Mouse (Mus musculus) lung, postnatal 0 days (tissue): Measurements from ENCODE around the gene Oas1d. TPM values are rescaled to one million over a fixed set of nuclear protein-coding genes. Genes with fewer than 3 reads are reported as not detected.

Experiments
- ATAC-seq: fragments of 200-750 bp; cut with Nextera tagmentation; 2 replicates; pipeline ENCODE4 v1.8.0; 2017; ENCODE audit warnings: moderate library complexity
- DNase-seq: peaks from one replicate; pipeline ENCODE4 v3.0.0-alpha.2; 2016; ENCODE audit warnings: low spot score
- H3K27ac ChIP-seq: fragments of 300-500 bp; sonication (generic); 2 replicates; pipeline ENCODE4 v1.5.1; 2014; ENCODE audit warnings: antibody characterized with exemption, mild to moderate bottlenecking, low read length, mixed read lengths
- H3K27me3 ChIP-seq: fragments of 300-500 bp; sonication (generic); replicated peaks from 2 replicates; pipeline ENCODE4 v1.6.1; 2014; ENCODE audit warnings: low read length, mixed read lengths; ENCODE audit not compliant: insufficient read depth
- H3K36me3 ChIP-seq: fragments of 300-500 bp; sonication (generic); 2 replicates; pipeline ENCODE4 v1.6.1; 2014; ENCODE audit warnings: low read length, mixed read lengths; ENCODE audit not compliant: insufficient read depth
- H3K4me1 ChIP-seq: fragments of 300-500 bp; sonication (generic); 2 replicates; pipeline ENCODE4 v1.6.1; 2014; ENCODE audit warnings: antibody characterized with exemption, low read depth, low read length, mixed read lengths; ENCODE audit not compliant: insufficient read depth
- H3K4me2 ChIP-seq: fragments of 300-500 bp; sonication (generic); replicated peaks from 2 replicates; pipeline ENCODE4 v1.6.1; 2014; ENCODE audit warnings: low read depth, mild to moderate bottlenecking, low read length, moderate library complexity, mixed read lengths
- H3K4me3 ChIP-seq: fragments of 300-500 bp; sonication (generic); 2 replicates; pipeline ENCODE4 v1.5.1; 2014; ENCODE audit warnings: low read depth, low read length
- H3K9ac ChIP-seq: fragments of 300-500 bp; sonication (generic); replicated peaks from 2 replicates; pipeline ENCODE4 v1.6.1; 2014; ENCODE audit warnings: low read depth, mild to moderate bottlenecking
- H3K9me3 ChIP-seq: fragments of 300-500 bp; sonication (generic); 2 replicates; pipeline ENCODE4 v1.6.1; 2016; ENCODE audit warnings: low read length, mixed read lengths
- CTCF ChIP-seq: IDR thresholded peaks from 2 replicates; pipeline ENCODE4 v1.5.1; 2016; ENCODE audit warnings: antibody characterized with exemption, mild to moderate bottlenecking
- EP300 ChIP-seq: IDR thresholded peaks from 2 replicates; pipeline ENCODE4 v1.6.1; 2016; ENCODE audit warnings: antibody characterized with exemption, mild to moderate bottlenecking, control low read depth
- WGBS: fragments of 180-500 bp; shearing (Covaris S2); extraction: QIAGEN DNeasy Blood & Tissue Kit; methylation state at CpG from one replicate; pipeline ENCODE4 v1.1.7; 2014; 5-methylcytosine and 5-hydroxymethylcytosine counted together
- polyA plus RNA-seq: library from polyadenylated mRNA; unstranded; fragments of >200 nt; fragmentation: Nextera tagmentation; extraction: Ambion mirVana; gene quantifications from 2 replicates; pipeline ENCODE4 v1.2.1, GENCODE M21; 2015

The Oas1d gene
- polyA plus RNA-seq, 1 experiment from 2014 or later, result not detected

- WGBS, result 0% methylated on average over 1 of the region's 1 CpGs
- H3K4me3 ChIP-seq, result no peak overlapping the region
- no peak for TF ChIP-seq EP300
- peak; percentile 39 for TF ChIP-seq CTCF
- H3K4me2 ChIP-seq, result no peak overlapping the region
- ATAC-seq (no peak), DNase-seq (no peak)
- no peaks in the 10 kb centered on the region for H3K9me3 ChIP-seq
- H3K4me1 ChIP-seq, result no peaks in the 10 kb centered on the region
- no peak overlapping the region for H3K9ac ChIP-seq
- H3K27me3 ChIP-seq, result no peaks in the 10 kb centered on the region
- no peaks in the 10 kb centered on the region for H3K36me3 ChIP-seq
- no peak overlapping the region for H3K27ac ChIP-seq
Measured at GRCm38 (mm10) chr5:120927036-120927435, 12.7 kb downstream of the Oas1d start.

GRCm38 (mm10) chr5:120933966-120934365 is 19.6 kb downstream of the Oas1d start:
- H3K4me1 ChIP-seq, result no peaks in the 10 kb centered on the region
- no peak overlapping the region for H3K9ac ChIP-seq
- WGBS, result 23% methylated on average over 5 of the region's 5 CpGs
- H3K4me2 ChIP-seq, result no peak overlapping the region
- H3K27me3 ChIP-seq, result no peaks in the 10 kb centered on the region
- no peak overlapping the region for H3K4me3 ChIP-seq
- H3K9me3 ChIP-seq, result no peaks in the 10 kb centered on the region
- H3K36me3 ChIP-seq, result no peaks in the 10 kb centered on the region
- H3K27ac ChIP-seq, result no peak overlapping the region
- TF ChIP-seq CTCF, result no peak
- no peak for TF ChIP-seq EP300
- no peak for DNase-seq
- no peak for ATAC-seq

GRCm38 (mm10) chr5:120937841-120938240 is 23.5 kb downstream of the Oas1d start:
- ATAC-seq, result no peak
- no peak for DNase-seq
- no peak overlapping the region for H3K4me3 ChIP-seq
- H3K4me2 ChIP-seq, result no peak overlapping the region
- WGBS, result 66% methylated on average over 4 of the region's 4 CpGs
- no peaks in the 10 kb centered on the region for H3K4me1 ChIP-seq
- no peaks in the 10 kb centered on the region for H3K9me3 ChIP-seq
- no peak for TF ChIP-seq CTCF
- no peak for TF ChIP-seq EP300
- H3K27ac ChIP-seq, result no peak overlapping the region
- H3K9ac ChIP-seq, result no peak overlapping the region
- no peaks in the 10 kb centered on the region for H3K27me3 ChIP-seq
- no peaks in the 10 kb centered on the region for H3K36me3 ChIP-seq

GRCm38 (mm10) chr5:120938586-120938985 is 24.2 kb downstream of the Oas1d start:
- no peak for ATAC-seq

GRCm38 (mm10) chr5:120942076-120942475 is 27.7 kb downstream of the Oas1d start:
- no peak for ATAC-seq

More at GRCm38 (mm10) chr5:120938586-120938985, 24.2 kb downstream of the Oas1d start:
- H3K4me1 ChIP-seq, result no peaks in the 10 kb centered on the region
- no peak overlapping the region for H3K27ac ChIP-seq
- no peaks in the 10 kb centered on the region for H3K27me3 ChIP-seq
- H3K4me2 ChIP-seq, result no peak overlapping the region
- no peak for DNase-seq
- no peaks in the 10 kb centered on the region for H3K36me3 ChIP-seq
- H3K4me3 ChIP-seq, result no peak overlapping the region
- 35% methylated on average over 8 of the region's 8 CpGs for WGBS
- H3K9me3 ChIP-seq, result no peaks in the 10 kb centered on the region
- TF ChIP-seq EP300 (no peak), CTCF (no peak)
- H3K9ac ChIP-seq, result no peak overlapping the region

GRCm38 (mm10) chr5:120952242-120952770 is 38.0 kb downstream of the Oas1d start:
- no peak for TF ChIP-seq CTCF
- no peak for TF ChIP-seq EP300
- Histone ChIP-seq H3K9ac (no peak overlapping the region), H3K27ac (no peak overlapping the region), H3K9me3 (no peaks in the 10 kb centered on the region), H3K4me2 (no peak overlapping the region), H3K4me3 (no peak overlapping the region), H3K4me1 (no peaks in the 10 kb centered on the region), H3K36me3 (no peaks in the 10 kb centered on the region), H3K27me3 (no peaks in the 10 kb centered on the region)
- peak; percentile 8 for DNase-seq
- WGBS, result 44% methylated on average over 10 of the region's 10 CpGs
- no peak for ATAC-seq

More at GRCm38 (mm10) chr5:120942076-120942475, 27.7 kb downstream of the Oas1d start:
- H3K9me3 ChIP-seq, result no peaks in the 10 kb centered on the region
- no peak overlapping the region for H3K9ac ChIP-seq
- WGBS, result 54% methylated on average over 10 of the region's 10 CpGs
- no peak for TF ChIP-seq EP300
- TF ChIP-seq CTCF, result no peak
- H3K27ac ChIP-seq, result no peak overlapping the region
- no peak for DNase-seq
- no peak overlapping the region for H3K4me3 ChIP-seq
- H3K4me1 ChIP-seq, result no peaks in the 10 kb centered on the region
- no peaks in the 10 kb centered on the region for H3K36me3 ChIP-seq
- no peak overlapping the region for H3K4me2 ChIP-seq
- H3K27me3 ChIP-seq, result no peaks in the 10 kb centered on the region

- ATAC-seq (no peak), DNase-seq (no peak)
- Histone ChIP-seq H3K27me3 (no peaks in the 10 kb centered on the region), H3K27ac (no peak overlapping the region), H3K4me1 (no peaks in the 10 kb centered on the region), H3K36me3 (no peaks in the 10 kb centered on the region), H3K4me3 (no peak overlapping the region), H3K9me3 (no peaks in the 10 kb centered on the region), H3K9ac (no peak overlapping the region), H3K4me2 (no peak overlapping the region)
- 15% methylated on average over 5 of the region's 5 CpGs for WGBS
- TF ChIP-seq CTCF (peak; percentile 62), EP300 (no peak)
Measured at GRCm38 (mm10) chr5:120953974-120954373, 39.6 kb downstream of the Oas1d start.
